Mouse (Mus musculus) hindbrain, embryonic 10.5 days (tissue): ENCODE measurements around the gene Ubash3a. TPM values are rescaled to one million over a fixed set of nuclear protein-coding genes. Genes with fewer than 3 reads are reported as not detected.
A peak's percentile ranks its signal among the peaks of the same experiment; 100 is the strongest.

Experiments
- DNase-seq: peaks from one replicate; pipeline ENCODE4 v3.0.0-alpha.2; 2017; ENCODE audit warnings: low spot score
- H3K27ac ChIP-seq: fragments of 300-500 bp; sonication (generic); 2 replicates; pipeline ENCODE4 v1.5.1; 2016; ENCODE audit warnings: mild to moderate bottlenecking, moderate library complexity
- H3K27me3 ChIP-seq: fragments of 300-500 bp; sonication (generic); 2 replicates; pipeline ENCODE4 v1.6.1; 2016; ENCODE audit warnings: mild to moderate bottlenecking; ENCODE audit not compliant: poor library complexity, insufficient read depth, severe bottlenecking
- H3K36me3 ChIP-seq: fragments of 300-500 bp; sonication (generic); 2 replicates; pipeline ENCODE4 v1.6.1; 2016; ENCODE audit warnings: mild to moderate bottlenecking, moderate library complexity
- H3K4me1 ChIP-seq: fragments of 300-500 bp; sonication (generic); replicated peaks from 2 replicates; pipeline ENCODE4 v1.6.1; 2016; ENCODE audit warnings: mild to moderate bottlenecking
- H3K4me3 ChIP-seq: fragments of 300-500 bp; sonication (generic); 2 replicates; pipeline ENCODE4 v1.5.1; 2016; ENCODE audit warnings: mild to moderate bottlenecking, moderate library complexity
- H3K9me3 ChIP-seq: fragments of 300-500 bp; sonication (generic); 2 replicates; pipeline ENCODE4 v1.6.1; 2016; ENCODE audit warnings: mild to moderate bottlenecking, moderate library complexity
- WGBS: fragments of 180-500 bp; shearing (Covaris S2); methylation state at CpG from one replicate; pipeline ENCODE4 v1.1.7; 2016; 5-methylcytosine and 5-hydroxymethylcytosine counted together
- polyA plus RNA-seq: library from polyadenylated mRNA; unstranded; fragments of >200 nt; fragmentation: Nextera tagmentation; extraction: Ambion mirVana; gene quantifications from 2 replicates; pipeline ENCODE4 v1.2.1, GENCODE M21; 2016

The Ubash3a gene
- polyA plus RNA-seq, 1 experiment from 2014 or later: 0.14 TPM

- no peak for DNase-seq
- Histone ChIP-seq H3K4me1 (peaks cover 15% of the 10 kb centered on the region), H3K27ac (no peak overlapping the region), H3K36me3 (no peaks in the 10 kb centered on the region), H3K4me3 (no peak overlapping the region), H3K27me3 (no peaks in the 10 kb centered on the region), H3K9me3 (no peaks in the 10 kb centered on the region)
- WGBS: 88% methylated on average over 8 of the region's 8 CpGs
Measured at GRCm38 (mm10) chr17:31224591-31224990, 16.9 kb downstream of the Ubash3a start.

- WGBS: 58% methylated on average over 3 of the region's 3 CpGs
- H3K4me3 ChIP-seq: no peak overlapping the region
- H3K9me3 ChIP-seq: no peaks in the 10 kb centered on the region
- DNase-seq: no peak
- H3K27ac ChIP-seq: no peak overlapping the region
- peaks cover 16% of the 10 kb centered on the region for H3K4me1 ChIP-seq
- H3K36me3 ChIP-seq: no peaks in the 10 kb centered on the region
- H3K27me3 ChIP-seq: no peaks in the 10 kb centered on the region
Measured at GRCm38 (mm10) chr17:31226368-31226767, 18.7 kb downstream of the Ubash3a start.

GRCm38 (mm10) chr17:31226931-31227330, 19.3 kb downstream of the Ubash3a start:
- no peak overlapping the region for H3K4me3 ChIP-seq
- H3K27me3 ChIP-seq: no peaks in the 10 kb centered on the region
- no peaks in the 10 kb centered on the region for H3K9me3 ChIP-seq
- WGBS: 91% methylated on average over 7 of the region's 7 CpGs
- H3K36me3 ChIP-seq: no peaks in the 10 kb centered on the region
- peaks cover 17% of the 10 kb centered on the region for H3K4me1 ChIP-seq
- H3K27ac ChIP-seq: no peak overlapping the region
- DNase-seq: no peak

- Histone ChIP-seq H3K27me3 (no peaks in the 10 kb centered on the region), H3K4me1 (peaks cover 15% of the 10 kb centered on the region; the same call in 1 of the 2 replicates), H3K36me3 (no peaks in the 10 kb centered on the region), H3K27ac (no peak overlapping the region), H3K9me3 (no peaks in the 10 kb centered on the region), H3K4me3 (no peak overlapping the region)
- DNase-seq: no peak
- 54% methylated on average over 6 of the region's 6 CpGs for WGBS
Measured at GRCm38 (mm10) chr17:31231780-31232179, 24.1 kb downstream of the Ubash3a start.

- Histone ChIP-seq H3K27ac (no peak overlapping the region), H3K36me3 (no peaks in the 10 kb centered on the region), H3K27me3 (no peaks in the 10 kb centered on the region), H3K9me3 (no peaks in the 10 kb centered on the region), H3K4me1 (peaks cover 15% of the 10 kb centered on the region; the same call in 1 of the 2 replicates), H3K4me3 (no peak overlapping the region)
- WGBS: 43% methylated on average over 8 of the region's 8 CpGs
- no peak for DNase-seq
Measured at GRCm38 (mm10) chr17:31232251-31233010, 24.8 kb downstream of the Ubash3a start.

- WGBS: 97% methylated on average over 1 of the region's 1 CpGs
- H3K4me3 ChIP-seq: no peak overlapping the region
- H3K27ac ChIP-seq: no peak overlapping the region
- H3K36me3 ChIP-seq: no peaks in the 10 kb centered on the region
- no peak for DNase-seq
- H3K4me1 ChIP-seq: peaks cover 15% of the 10 kb centered on the region; the same call in 1 of the 2 replicates
- H3K9me3 ChIP-seq: no peaks in the 10 kb centered on the region
- H3K27me3 ChIP-seq: no peaks in the 10 kb centered on the region
Measured at GRCm38 (mm10) chr17:31235915-31236314, 28.2 kb downstream of the Ubash3a start.

- no peaks in the 10 kb centered on the region for H3K36me3 ChIP-seq
- H3K9me3 ChIP-seq: no peaks in the 10 kb centered on the region
- no peak overlapping the region for H3K4me3 ChIP-seq
- DNase-seq: no peak
- no peak overlapping the region for H3K27ac ChIP-seq
- H3K4me1 ChIP-seq: no peaks in the 10 kb centered on the region
- 85% methylated on average over 7 of the region's 7 CpGs for WGBS
- H3K27me3 ChIP-seq: no peaks in the 10 kb centered on the region
Measured at GRCm38 (mm10) chr17:31238234-31239020, 30.8 kb downstream of the Ubash3a start.

GRCm38 (mm10) chr17:31241156-31241555, 33.5 kb downstream of the Ubash3a start:
- Histone ChIP-seq H3K4me3 (no peak overlapping the region), H3K4me1 (no peaks in the 10 kb centered on the region), H3K27me3 (no peaks in the 10 kb centered on the region), H3K9me3 (no peaks in the 10 kb centered on the region), H3K36me3 (no peaks in the 10 kb centered on the region), H3K27ac (no peak overlapping the region)
- 84% methylated on average over 8 of the region's 8 CpGs for WGBS
- DNase-seq: no peak

GRCm38 (mm10) chr17:31242764-31243163, 35.1 kb downstream of the Ubash3a start:
- WGBS: 0% methylated on average over 1 of the region's 1 CpGs
- Histone ChIP-seq H3K27me3 (no peaks in the 10 kb centered on the region), H3K4me1 (peaks cover 5% of the 10 kb centered on the region; the same call in 1 of the 2 replicates), H3K9me3 (no peaks in the 10 kb centered on the region), H3K4me3 (no peak overlapping the region), H3K27ac (no peak overlapping the region), H3K36me3 (no peaks in the 10 kb centered on the region)
- no peak for DNase-seq

- DNase-seq: no peak
- WGBS: 87% methylated on average over 5 of the region's 5 CpGs
- Histone ChIP-seq H3K9me3 (no peaks in the 10 kb centered on the region), H3K27ac (no peak overlapping the region), H3K4me1 (peaks cover 5% of the 10 kb centered on the region; the same call in 1 of the 2 replicates), H3K36me3 (no peaks in the 10 kb centered on the region), H3K4me3 (no peak overlapping the region), H3K27me3 (no peaks in the 10 kb centered on the region)
Measured at GRCm38 (mm10) chr17:31245321-31245720, 37.6 kb downstream of the Ubash3a start.

GRCm38 (mm10) chr17:31247144-31247543, 39.5 kb downstream of the Ubash3a start:
- Histone ChIP-seq H3K27me3 (no peaks in the 10 kb centered on the region), H3K4me3 (no peak overlapping the region), H3K4me1 (peaks cover 5% of the 10 kb centered on the region; the same call in 1 of the 2 replicates), H3K9me3 (no peaks in the 10 kb centered on the region), H3K27ac (no peak overlapping the region), H3K36me3 (no peaks in the 10 kb centered on the region)
- 42% methylated on average over 5 of the region's 5 CpGs for WGBS
- no peak for DNase-seq

GRCm38 (mm10) chr17:31253951-31254350, 46.3 kb downstream of the Ubash3a start:
- Histone ChIP-seq H3K27me3 (peaks cover 5% of the 10 kb centered on the region; the same call in 1 of the 2 replicates), H3K9me3 (0 out of 2 replicates have a peak, but pooled peaks cover 2% of the 10 kb centered on the region), H3K4me1 (peaks cover 8% of the 10 kb centered on the region), H3K27ac (no peak overlapping the region), H3K36me3 (no peaks in the 10 kb centered on the region), H3K4me3 (no peak overlapping the region)
- 61% methylated on average over 5 of the region's 5 CpGs for WGBS
- DNase-seq: no peak

- no peaks in the 10 kb centered on the region for H3K36me3 ChIP-seq
- no peak overlapping the region for H3K4me3 ChIP-seq
- peak; percentile 71 for DNase-seq
- WGBS: 10% methylated on average over 9 of the region's 9 CpGs
- peak overlapping the region; percentile 41 for H3K27ac ChIP-seq
- peaks cover 5% of the 10 kb centered on the region; the same call in 1 of the 2 replicates for H3K27me3 ChIP-seq
- H3K4me1 ChIP-seq: peaks cover 13% of the 10 kb centered on the region
- 0 out of 2 replicates have a peak, but pooled peaks cover 2% of the 10 kb centered on the region for H3K9me3 ChIP-seq
Measured at GRCm38 (mm10) chr17:31254463-31254931, 46.8 kb downstream of the Ubash3a start.
